Mouse (Mus musculus) CH12.LX (cell line): ENCODE measurements around the gene Fam219a. TPM values are rescaled to one million over a fixed set of nuclear protein-coding genes. Genes with fewer than 3 reads are reported as not detected.

ENCODE experiments used
- DNase-seq: peaks from one replicate; pipeline ENCODE4 v3.0.0-alpha.2; 2013; ENCODE audit errors: extremely low read depth
- H3K27ac ChIP-seq: 2 replicates; pipeline ENCODE4 v1.5.1; 2012; ENCODE audit warnings: low read depth, mild to moderate bottlenecking, control low read depth, moderate library complexity; ENCODE audit not compliant: insufficient read depth
- H3K27me3 ChIP-seq: replicated peaks from 2 replicates; pipeline ENCODE3; 2012; ENCODE audit warnings: inconsistent platforms
- H3K36me3 ChIP-seq, 2 experiments: replicated peaks in 1 of 2; 2 replicates each; pipeline versions ENCODE3 to v1.6.1; 2012; ENCODE audit warnings: inconsistent platforms in 1 of 2, low read length in 1 of 2, mild to moderate bottlenecking in 1 of 2, mixed read lengths in 1 of 2, moderate library complexity in 1 of 2; ENCODE audit not compliant: control insufficient read depth in 1 of 2, insufficient read depth in 1 of 2
- H3K4me1 ChIP-seq, 2 experiments: 2 replicates each; pipeline ENCODE4 v1.6.1; 2012; ENCODE audit warnings: inconsistent platforms in 1 of 2, moderate library complexity in 1 of 2; ENCODE audit not compliant: insufficient read depth in 2 of 2, control insufficient read depth in 1 of 2
- H3K4me2 ChIP-seq: 2 replicates; pipeline ENCODE4 v1.6.1; 2012; ENCODE audit warnings: low read depth, mild to moderate bottlenecking, control low read depth; ENCODE audit not compliant: poor library complexity, insufficient read depth, severe bottlenecking
- H3K4me3 ChIP-seq, 3 experiments: fragments of 150-350 bp in 1 of 3; sonication (generic) in 1 of 3; replicated peaks in 1 of 3; 2 replicates each; pipeline versions ENCODE3 to v1.5.1; 2011 to 2012; ENCODE audit warnings: low read depth in 2 of 3, low read length in 2 of 3, mild to moderate bottlenecking in 2 of 3, moderate library complexity in 2 of 3, control low read depth in 1 of 3, improper control_type of control experiment in 1 of 3, inconsistent platforms in 1 of 3, mixed read lengths in 1 of 3; ENCODE audit not compliant: poor library complexity in 1 of 3
- H3K79me2 ChIP-seq: replicated peaks from 2 replicates; pipeline ENCODE4 v1.6.1; 2012; ENCODE audit warnings: mild to moderate bottlenecking, moderate library complexity; ENCODE audit not compliant: control insufficient read depth, poor library complexity, insufficient read depth, severe bottlenecking; ENCODE audit errors: extremely low read depth
- H3K9ac ChIP-seq: 2 replicates; pipeline ENCODE4 v1.6.1; 2012; ENCODE audit warnings: low read depth, mild to moderate bottlenecking, control low read depth, moderate library complexity; ENCODE audit not compliant: insufficient read depth
- H3K9me3 ChIP-seq: replicated peaks from 2 replicates; pipeline ENCODE3; 2012; ENCODE audit warnings: low read length, inconsistent platforms, mixed read lengths
- BHLHE40 ChIP-seq: IDR thresholded peaks from 2 replicates; pipeline ENCODE4 v1.6.1; 2011; ENCODE audit warnings: mild to moderate bottlenecking, low read depth, low read length, improper control_type of control experiment
- CHD1 ChIP-seq: IDR thresholded peaks from 2 replicates; pipeline ENCODE4 v1.6.1; 2012; ENCODE audit warnings: low read depth, low read length, improper control_type of control experiment, inconsistent platforms
- CTCF ChIP-seq, 2 experiments: IDR thresholded peaks in 1 of 2; conservative IDR thresholded peaks in 1 of 2; 2 replicates each; pipeline ENCODE4 v1.5.1; 2011 to 2012; ENCODE audit warnings: low read depth in 2 of 2, low read length in 2 of 2, improper control_type of control experiment in 1 of 2, inconsistent platforms in 1 of 2, mild to moderate bottlenecking in 1 of 2, moderate library complexity in 1 of 2
- ELF1 ChIP-seq: IDR thresholded peaks from 2 replicates; pipeline ENCODE4 v1.6.1; 2014; ENCODE audit warnings: low read depth, mild to moderate bottlenecking, inconsistent platforms, low read length, improper control_type of control experiment
- EP300 ChIP-seq: IDR thresholded peaks from 2 replicates; pipeline ENCODE4 v1.6.1; 2011; ENCODE audit warnings: low read length, improper control_type of control experiment
- GABPA ChIP-seq: IDR thresholded peaks from 2 replicates; pipeline ENCODE4 v1.6.1; 2012; ENCODE audit warnings: low read depth, low read length, improper control_type of control experiment, inconsistent platforms; ENCODE audit not compliant: insufficient replicate concordance
- JUND ChIP-seq: conservative IDR thresholded peaks from 2 replicates; pipeline ENCODE4 v1.6.1; 2011; ENCODE audit warnings: low read depth, low read length, improper control_type of control experiment
- MAFK ChIP-seq: IDR thresholded peaks from 2 replicates; pipeline ENCODE4 v1.6.1; 2011; ENCODE audit warnings: low read length, improper control_type of control experiment; ENCODE audit not compliant: insufficient replicate concordance
- MEF2A ChIP-seq: IDR thresholded peaks from 2 replicates; pipeline ENCODE4 v1.6.1; 2014; ENCODE audit warnings: low read depth, mild to moderate bottlenecking, inconsistent platforms, low read length, improper control_type of control experiment, borderline replicate concordance
- MYC ChIP-seq: IDR thresholded peaks from 2 replicates; pipeline ENCODE4 v1.6.1; 2011; ENCODE audit warnings: low read depth, mild to moderate bottlenecking, improper control_type of control experiment, low read length
- SIN3A ChIP-seq: IDR thresholded peaks from 2 replicates; pipeline ENCODE4 v1.6.1; 2012; ENCODE audit warnings: low read length, improper control_type of control experiment, inconsistent platforms
- UBTF ChIP-seq: IDR thresholded peaks from 2 replicates; pipeline ENCODE4 v1.6.1; 2012; ENCODE audit warnings: low read depth, mild to moderate bottlenecking, inconsistent platforms, low read length, improper control_type of control experiment, moderate library complexity
- ZMIZ1 ChIP-seq: IDR thresholded peaks from 2 replicates; pipeline ENCODE4 v1.6.1; 2012; ENCODE audit warnings: low read depth, mild to moderate bottlenecking, inconsistent platforms, low read length, improper control_type of control experiment
- dilution Hi-C: fragments of 300-500 bp; cut with MboI; formaldehyde crosslinking; loops from 2 replicates; pipeline ENCODE4 v1.14.3; 2020; ENCODE audit warnings: low sequenced_read_pairs; ENCODE audit not compliant: extremely low pct_unique_long_range_greater_than_20kb, extremely low pct_ligation_motif_present
- in situ Hi-C: fragments of 300-500 bp; cut with MboI; formaldehyde crosslinking; loops from 3 replicates; pipeline ENCODE4 v1.14.3; 2019; ENCODE audit warnings: low sequenced_read_pairs, low pct_ligation_motif_present, low pct_unique_long_range_greater_than_20kb, mixed read lengths
- polyA plus RNA-seq: library from polyadenylated mRNA; unstranded; fragments of >175 nt; gene quantifications from 2 replicates; pipeline ENCODE4 v1.2.1, GENCODE M21; 2012; ENCODE audit warnings: low read depth; ENCODE audit not compliant: insufficient read length
- total RNA-seq, 2 experiments: library from RNA; depleted of rRNA; stranded (reverse); fragments of 300-350 nt in 1 of 2; fragments of >200 nt in 1 of 2; gene quantifications; 2 replicates each; pipeline ENCODE4 v1.2.3; 2012 to 2014

The Fam219a gene
- total and polyA plus RNA-seq, 3 experiments = 0.20 to 1.5 (median 1.2) TPM

- Histone ChIP-seq H3K4me3 (no peak overlapping the region), H3K27me3 (no peaks in the 10 kb centered on the region), H3K4me2 (no peak overlapping the region), H3K27ac (no peak overlapping the region), H3K4me1 (no peaks in the 10 kb centered on the region), H3K79me2 (no peaks in the 10 kb centered on the region), H3K9ac (no peak overlapping the region), H3K36me3 (peaks cover 8 to 43% of the 10 kb centered on the region in 2 experiments), H3K9me3 (no peaks in the 10 kb centered on the region)
- TF ChIP-seq JUND (no peak), CTCF (conservative IDR thresholded peaks at IDR 0.05 in 1 of 2, IDR thresholded peaks at IDR 0.05 in 1 of 2; ENCODE audit: low read depth in 2 of 2, low read length in 2 of 2) (peak in 1 of 2 experiments; percentile 38; a peak in 1 of 4 replicates)
- in situ Hi-C loops (no loop called here), dilution Hi-C loops (no loop called here)
- no peak for DNase-seq
Observed at GRCm38 (mm10) chr4:41478751-41479455, 90.4 kb downstream of the Fam219a start.

- Histone ChIP-seq H3K27ac (no peak overlapping the region), H3K4me3 (no peak overlapping the region), H3K4me1 (no peaks in the 10 kb centered on the region), H3K9me3 (no peaks in the 10 kb centered on the region), H3K79me2 (no peaks in the 10 kb centered on the region), H3K36me3 (peaks cover 8 to 41% of the 10 kb centered on the region in 2 experiments), H3K27me3 (no peaks in the 10 kb centered on the region), H3K4me2 (no peak overlapping the region), H3K9ac (no peak overlapping the region)
- in situ Hi-C loops = no loop called here
- dilution Hi-C loops = no loop called here
- DNase-seq = no peak
- TF ChIP-seq UBTF (no peak), GABPA (no peak), ELF1 (no peak), EP300 (no peak), CHD1 (no peak)
Observed at GRCm38 (mm10) chr4:41477648-41478160, 91.6 kb downstream of the Fam219a start.

GRCm38 (mm10) chr4:41471384-41471689 lies 98.0 kb downstream of the Fam219a start:
- H3K4me2 ChIP-seq = no peak overlapping the region
- TF ChIP-seq MEF2A = no peak
- TF ChIP-seq MYC = no peak
- TF ChIP-seq BHLHE40 = no peak
- TF ChIP-seq MAFK = no peak
- no peak for TF ChIP-seq ZMIZ1
- no peak for TF ChIP-seq SIN3A
- TF ChIP-seq, all 38 proteins: peak for 0
- Histone ChIP-seq H3K79me2 (no peaks in the 10 kb centered on the region), H3K4me1 (peaks cover 0 to 4% of the 10 kb centered on the region in 2 experiments; a peak in 1 of 4 replicates), H3K9me3 (no peaks in the 10 kb centered on the region), H3K27me3 (no peaks in the 10 kb centered on the region), H3K4me3 (no peak overlapping the region), H3K9ac (no peak overlapping the region), H3K36me3 (peaks cover 0 to 2% of the 10 kb centered on the region in 2 experiments), H3K27ac (no peak overlapping the region)
- no peak for DNase-seq
- in situ Hi-C loops (no loop called here), dilution Hi-C loops (no loop called here)
